Mouse (Mus musculus) neural tube, embryonic 10.5 days (tissue): Measurements from ENCODE around the gene Klhdc7b.
A peak's percentile ranks its signal among the peaks of the same experiment; 100 is the strongest.

Source experiments
- DNase-seq: peaks from one replicate; pipeline ENCODE4 v3.0.0-alpha.2; 2017; ENCODE audit warnings: low spot score; ENCODE audit errors: extremely low spot score

Gene Klhdc7b

GRCm38 (mm10) chr15:89384617-89385016 is at the start of gene Klhdc7b:
TSS of gene Klhdc7b (plus strand) at chr15:89384917.
- no peak for DNase-seq

- no peak for DNase-seq
These were observed 48.3 kb upstream of the Klhdc7b start for GRCm38 (mm10) chr15:89336422-89336821.

- no peak for DNase-seq
These were observed 45.0 kb upstream of the Klhdc7b start for GRCm38 (mm10) chr15:89339696-89340095.

GRCm38 (mm10) chr15:89340136-89340535 is 44.6 kb upstream of the Klhdc7b start:
- DNase-seq, result no peak

GRCm38 (mm10) chr15:89341678-89342077 is 43.0 kb upstream of the Klhdc7b start:
- no peak for DNase-seq

- no peak for DNase-seq
These were observed 41.4 kb upstream of the Klhdc7b start for GRCm38 (mm10) chr15:89343325-89343724.

GRCm38 (mm10) chr15:89350447-89350846 is 34.3 kb upstream of the Klhdc7b start:
- DNase-seq, result no peak

GRCm38 (mm10) chr15:89351302-89351701 is 33.4 kb upstream of the Klhdc7b start:
- no peak for DNase-seq

GRCm38 (mm10) chr15:89352054-89352453 is 32.7 kb upstream of the Klhdc7b start:
- DNase-seq, result no peak

- DNase-seq, result no peak
These were observed 31.9 kb upstream of the Klhdc7b start for GRCm38 (mm10) chr15:89352795-89353194.

- no peak for DNase-seq
These were observed 30.9 kb upstream of the Klhdc7b start for GRCm38 (mm10) chr15:89353837-89354236.

- DNase-seq, result no peak
These were observed 30.3 kb upstream of the Klhdc7b start for GRCm38 (mm10) chr15:89354455-89354854.

GRCm38 (mm10) chr15:89355241-89356187 is 29.2 kb upstream of the Klhdc7b start, which contains the start of the genes Lmf2 and Ncaph2:
TSS of gene Lmf2 (minus strand) at chr15:89355659.
TSS of gene Ncaph2 (plus strand) at chr15:89355719.
- peak; percentile 99 for DNase-seq

GRCm38 (mm10) chr15:89356372-89356771 is 28.3 kb upstream of the Klhdc7b start:
- peak; percentile 88 for DNase-seq

- no peak for DNase-seq
These were observed 25.9 kb upstream of the Klhdc7b start for GRCm38 (mm10) chr15:89358784-89359183.

- DNase-seq, result no peak
These were observed 21.7 kb upstream of the Klhdc7b start for GRCm38 (mm10) chr15:89363051-89363450.

- DNase-seq, result no peak
These were observed 19.6 kb upstream of the Klhdc7b start for GRCm38 (mm10) chr15:89365141-89365551.

GRCm38 (mm10) chr15:89372068-89372467 is 12.6 kb upstream of the Klhdc7b start:
- no peak for DNase-seq

GRCm38 (mm10) chr15:89372536-89372935 is 12.2 kb upstream of the Klhdc7b start:
- DNase-seq, result no peak

- peak; percentile 78 for DNase-seq
These were observed 11.5 kb upstream of the Klhdc7b start for GRCm38 (mm10) chr15:89373027-89373761.

GRCm38 (mm10) chr15:89373762-89374248 is 10.9 kb upstream of the Klhdc7b start, which contains the start of gene Sco2:
TSS of gene Sco2 (minus strand) at chr15:89373846.
- peak; percentile 99 for DNase-seq

- no peak for DNase-seq
These were observed 10.4 kb upstream of the Klhdc7b start for GRCm38 (mm10) chr15:89374340-89374739.
